Mouse (Mus musculus): ENCODE data around the gene Ckm. TPM values are rescaled to one million over a fixed set of nuclear protein-coding genes. Genes with fewer than 3 reads are reported as not detected.

Ckm gene
- polyA plus RNA-seq, 1 experiment: 0.31 TPM

- TF ChIP-seq POLR2A (IDR thresholded peaks at IDR 0.05; ENCODE audit: borderline replicate concordance, extremely low read depth, insufficient read depth, insufficient read length, poor library complexity, severe bottlenecking) (no peak), CTCF (IDR thresholded peaks at IDR 0.05; ENCODE audit: borderline replicate concordance, extremely low read depth, insufficient read depth, insufficient read length) (no peak)
- DNase-seq (ENCODE audit: low read depth): no peak
Observed at GRCm38 (mm10) chr7:19470308-19470707, 65.7 kb downstream of the Ckm start.

- no peak for TF ChIP-seq POLR2A (IDR thresholded peaks at IDR 0.05; ENCODE audit: borderline replicate concordance, extremely low read depth, insufficient read depth, insufficient read length, poor library complexity, severe bottlenecking)
- TF ChIP-seq CTCF (IDR thresholded peaks at IDR 0.05; ENCODE audit: borderline replicate concordance, extremely low read depth, insufficient read depth, insufficient read length): no peak
- DNase-seq (ENCODE audit: low read depth): no peak
Observed at GRCm38 (mm10) chr7:19472403-19472802, 67.8 kb downstream of the Ckm start.

Other genes starting within 250 kb of the Ckm start
- gene Gipr, start 238.6 kb upstream of the Ckm start, polyA plus RNA-seq (2012; rRNA removed): 9.6 and 24.5 TPM in 2 replicates
- 42.4 and 48.3 TPM in 2 replicates for gene Eml2, start 228.4 kb upstream of the Ckm start, polyA plus RNA-seq (2012; rRNA removed)
- 4.7 and 5.3 TPM in 2 replicates for gene Gpr4, start 192.2 kb upstream of the Ckm start, polyA plus RNA-seq (2012; rRNA removed)
- gene Opa3, start 176.4 kb upstream of the Ckm start, polyA plus RNA-seq (2012; rRNA removed): 31.1 and 33.3 TPM in 2 replicates
- 66.4 and 89.0 TPM in 2 replicates for gene Vasp, start 133.0 kb upstream of the Ckm start, polyA plus RNA-seq (2012; rRNA removed)
- 1.1 and 1.3 TPM in 2 replicates for gene Ppm1n, start 124.7 kb upstream of the Ckm start, polyA plus RNA-seq (2012; rRNA removed)
- gene Rtn2, start 122.2 kb upstream of the Ckm start, polyA plus RNA-seq (2012; rRNA removed): 159 and 189 TPM in 2 replicates
- gene Fosb, start 94.7 kb upstream of the Ckm start, polyA plus RNA-seq (2012; rRNA removed): 0.19 and 0.23 TPM in 2 replicates
- gene Ercc1, start 60.0 kb upstream of the Ckm start, polyA plus RNA-seq (2012; rRNA removed): 65.1 and 81.9 TPM in 2 replicates
- gene Cd3eap, start 45.3 kb upstream of the Ckm start, polyA plus RNA-seq (2012; rRNA removed): 11.9 and 12.7 TPM in 2 replicates
- 8.2 and 8.9 TPM in 2 replicates for gene Ppp1r13l, start 45.0 kb upstream of the Ckm start, polyA plus RNA-seq (2012; rRNA removed)
- 81.7 and 106 TPM in 2 replicates for gene Ercc2, start 22.8 kb upstream of the Ckm start, polyA plus RNA-seq (2012; rRNA removed)
- 1.5 and 2.5 TPM in 2 replicates for gene Klc3, start 672 bp upstream of the Ckm start, polyA plus RNA-seq (2012; rRNA removed)
- 50.7 and 67.0 TPM in 2 replicates for gene Mark4, start 54.0 kb downstream of the Ckm start, polyA plus RNA-seq (2012; rRNA removed)
- 0.91 and 1.0 TPM in 2 replicates for gene Exoc3l2, start 58.6 kb downstream of the Ckm start, polyA plus RNA-seq (2012; rRNA removed)
- 11.2 and 14.6 TPM in 2 replicates for gene Bloc1s3, start 103.6 kb downstream of the Ckm start, polyA plus RNA-seq (2012; rRNA removed)
- gene Trappc6a, start 103.6 kb downstream of the Ckm start, polyA plus RNA-seq (2012; rRNA removed): 29.0 and 38.3 TPM in 2 replicates
- gene Nkpd1, start 113.1 kb downstream of the Ckm start, polyA plus RNA-seq (2012; rRNA removed): 0.51 and 0.68 TPM in 2 replicates
- gene Ppp1r37, start 158.3 kb downstream of the Ckm start, polyA plus RNA-seq (2012; rRNA removed): 116 and 136 TPM in 2 replicates
- 1.4 and 1.6 TPM in 2 replicates for gene Zfp296, start 172.5 kb downstream of the Ckm start, polyA plus RNA-seq (2012; rRNA removed)
- 67.3 and 72.9 TPM in 2 replicates for gene Gemin7, start 172.8 kb downstream of the Ckm start, polyA plus RNA-seq (2012; rRNA removed)
- gene Clasrp, start 199.7 kb downstream of the Ckm start, polyA plus RNA-seq (2012; rRNA removed): 154 and 197 TPM in 2 replicates
- 4.8 and 5.3 TPM in 2 replicates for gene Relb, start 224.7 kb downstream of the Ckm start, polyA plus RNA-seq (2012; rRNA removed)

Measured in brain, embryonic 14.5 days (tissue).